Mouse (Mus musculus) common myeloid progenitor, adult 5-6 weeks (primary cell): ENCODE results near the gene Olfr952. TPM values are rescaled to one million over a fixed set of nuclear protein-coding genes. Genes with fewer than 3 reads are reported as not detected.

Source experiments
- ATAC-seq: replicated peaks from 2 replicates; pipeline ENCODE4 v1.8.0; 2016; ENCODE audit warnings: low read depth, mild to moderate bottlenecking, moderate TSS enrichment, inconsistent platforms; ENCODE audit not compliant: poor library complexity, severe bottlenecking
- total RNA-seq: library from RNA; stranded (forward); fragments of 200-1000, 187-1606 nt; gene quantifications from 2 replicates; pipeline ENCODE4 v1.2.3, GENCODE M21; 2017

Olfr952 gene
- total RNA-seq: not detected in 2 replicates

DNA sequence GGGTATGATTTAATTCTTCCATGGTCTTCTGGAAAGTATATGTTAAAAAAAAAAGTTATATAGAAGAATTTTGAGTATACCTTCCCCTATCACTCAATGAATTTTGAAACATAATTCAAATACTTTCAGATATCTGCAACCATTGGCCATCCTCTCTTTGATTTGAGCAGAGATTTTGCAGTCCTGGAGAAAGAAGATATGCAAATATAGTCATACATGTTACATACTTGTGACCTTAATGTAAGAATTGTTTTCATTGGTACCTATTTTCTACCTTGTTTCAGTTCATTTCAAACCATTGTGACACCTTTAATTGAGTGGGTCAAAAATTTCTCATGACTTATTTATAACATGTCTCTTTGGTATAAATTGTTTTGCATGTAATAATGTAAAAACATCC, at the start of gene Olfr952:
TSS of gene Olfr952 (minus strand) at position 101 of the 400 bp plus-strand sequence.
- no peak for ATAC-seq

DNA sequence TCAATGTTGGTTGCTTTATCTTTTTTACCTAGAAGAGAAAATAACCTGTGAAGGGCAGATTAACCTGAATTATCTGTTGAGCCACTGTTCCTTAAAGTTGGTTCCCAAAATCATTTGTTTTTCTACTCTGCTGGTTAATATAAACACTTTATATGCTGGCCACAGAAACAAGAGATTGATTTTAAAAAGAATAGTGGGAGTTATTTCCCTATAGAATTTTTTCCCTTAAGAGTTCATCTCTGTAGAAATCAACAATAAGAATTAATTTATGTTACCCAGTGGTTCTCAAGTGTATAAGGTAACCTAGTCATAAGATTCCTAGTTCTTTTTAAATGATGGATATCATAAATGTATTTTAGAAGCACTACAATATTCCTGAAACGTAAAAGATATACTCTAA, 44.9 kb upstream of the Olfr952 start, which contains the start of gene Olfr955:
TSS of gene Olfr955 (minus strand) at position 101 of the 400 bp plus-strand sequence.
- no peak for ATAC-seq

DNA sequence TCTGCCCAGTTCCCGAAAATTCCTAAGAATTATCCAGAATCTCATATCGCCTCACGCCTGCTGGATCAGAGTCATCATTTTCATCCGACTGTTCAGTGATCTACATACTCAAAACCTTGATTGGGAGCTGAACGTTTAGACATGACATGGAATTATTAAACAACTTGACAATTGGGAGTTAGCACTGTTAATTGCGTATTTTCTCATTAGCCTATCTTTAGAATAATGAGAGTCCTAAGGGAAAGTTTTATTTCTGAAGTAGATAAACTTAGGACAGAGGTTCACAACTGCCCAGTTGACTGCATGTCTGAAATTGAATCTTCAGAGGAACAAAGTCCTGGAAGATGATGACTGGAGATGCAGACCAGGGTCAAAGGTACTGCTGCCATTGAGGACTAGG, 29.5 kb upstream of the Olfr952 start, which contains the start of gene Olfr954:
TSS of gene Olfr954 (plus strand) at position 301 of the 400 bp plus-strand sequence.
- ATAC-seq: no peak

GRCm38 (mm10) chr9:39387110-39387509, 39.8 kb downstream of the Olfr952 start, which contains the start of gene Olfr951:
Gene Olfr951 (plus strand): TSS chr9:39387410.
- no peak for ATAC-seq

Other genes with a start within 250 kb of the Olfr952 start
- not detected in 2 replicates for gene Olfr944, start 225.2 kb downstream of the Olfr952 start, total RNA-seq
- not detected in 2 replicates for gene Olfr1537, start 177.2 kb downstream of the Olfr952 start, total RNA-seq
- gene Olfr945, start 150.3 kb downstream of the Olfr952 start, total RNA-seq: not detected in 2 replicates
- not detected in 2 replicates for gene Olfr948, start 101.1 kb downstream of the Olfr952 start, total RNA-seq
- gene Olfr951, start 39.7 kb downstream of the Olfr952 start, total RNA-seq: 0.87 TPM in 1 of 2 replicates, not detected in the other
- not detected in 2 replicates for gene Olfr954, start 29.6 kb upstream of the Olfr952 start, total RNA-seq
- not detected in 2 replicates for gene Olfr955, start 44.8 kb upstream of the Olfr952 start, total RNA-seq
- not detected in 2 replicates for gene Olfr44, start 66.8 kb upstream of the Olfr952 start, total RNA-seq
- not detected in 2 replicates for gene Olfr957, start 88.7 kb upstream of the Olfr952 start, total RNA-seq
- not detected in 2 replicates for gene Olfr958, start 126.9 kb upstream of the Olfr952 start, total RNA-seq
- not detected in 2 replicates for gene Olfr959, start 148.4 kb upstream of the Olfr952 start, total RNA-seq
- gene AW551984, start 177.3 kb upstream of the Olfr952 start, total RNA-seq: not detected in 2 replicates
- not detected in 2 replicates for gene Olfr148, start 183.5 kb upstream of the Olfr952 start, total RNA-seq
- gene Olfr960, start 194.2 kb upstream of the Olfr952 start, total RNA-seq: not detected in 2 replicates
- gene Olfr961, start 217.9 kb upstream of the Olfr952 start, total RNA-seq: not detected in 2 replicates
- gene Olfr963, start 240.1 kb upstream of the Olfr952 start, total RNA-seq: not detected in 2 replicates